Mouse (Mus musculus): Measurements from ENCODE around the gene Acadvl. TPM values are rescaled to one million over a fixed set of nuclear protein-coding genes. Genes with fewer than 3 reads are reported as not detected.

The Acadvl gene
- polyA plus RNA-seq, 1 experiment from 2014 or later, result 58.4 TPM

DNA sequence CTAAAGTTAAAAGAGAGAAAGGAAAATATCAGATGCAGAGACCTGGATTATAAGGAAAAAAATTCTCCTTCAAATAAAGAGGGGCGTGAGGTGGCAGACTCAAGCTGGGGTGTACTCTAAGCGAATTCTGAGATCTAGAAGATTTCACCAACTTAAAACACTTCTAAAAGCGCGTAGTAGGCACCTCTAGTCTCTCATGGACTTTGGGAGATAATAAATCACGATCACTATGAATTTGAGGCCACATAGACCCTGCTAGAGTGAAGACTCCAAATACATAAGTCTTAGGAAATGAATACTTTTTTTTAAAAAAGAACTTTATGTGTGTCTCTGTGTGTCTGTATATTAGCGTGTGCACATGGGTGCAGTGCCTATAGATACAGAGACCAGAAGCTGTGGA is 466 bp upstream of the Acadvl start:
- Histone ChIP-seq H3K4me3 (ENCODE audit: low read length) (peak overlapping the region; percentile 64; the same call in 1 of the 2 replicates), H3K36me3 (ENCODE audit: control insufficient read depth, insufficient read depth, low read length) (peaks cover 29% of the 10 kb centered on the region), H3K4me2 (replicated peaks; ENCODE audit: low read depth, low read length) (peak overlapping the region; percentile 87), H3K4me1 (ENCODE audit: control insufficient read depth, insufficient read depth, low read length) (peaks cover 43% of the 10 kb centered on the region), H3K27ac (ENCODE audit: low read depth, low read length) (no peak overlapping the region), H3K9me3 (ENCODE audit: control insufficient read depth, low read length) (no peaks in the 10 kb centered on the region), H3K9ac (ENCODE audit: low read depth, low read length) (peak overlapping the region; percentile 66; the same call in 1 of the 2 replicates), H3K27me3 (ENCODE audit: control insufficient read depth, insufficient read depth, low read length) (no peaks in the 10 kb centered on the region)
- no peak for ATAC-seq (ENCODE audit: low FRiP score, low TSS enrichment)
- 67% methylated on average over 6 of the region's 6 CpGs for WGBS

DNA sequence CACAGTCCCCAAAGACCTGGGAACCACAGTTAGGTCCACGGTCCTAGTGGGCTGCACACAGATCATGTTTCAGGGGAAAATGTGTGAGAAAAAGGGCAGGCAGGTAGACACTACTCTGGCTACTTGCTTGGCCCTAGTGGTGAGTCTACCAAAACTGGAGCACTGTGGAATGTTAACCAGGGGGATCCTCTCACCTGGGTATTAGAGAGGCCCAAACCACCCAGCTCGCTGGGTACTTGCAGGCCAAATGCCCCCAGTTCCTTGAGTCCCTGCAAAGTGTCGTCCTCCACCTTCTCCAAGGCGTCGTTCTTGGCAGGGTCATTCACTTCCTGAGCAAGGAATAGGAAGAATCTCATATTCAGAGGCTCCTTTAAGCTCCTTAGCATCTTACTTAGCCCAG is 1.2 kb downstream of the Acadvl start:
- peaks cover 27% of the 10 kb centered on the region for H3K4me1 ChIP-seq (ENCODE audit: control insufficient read depth, insufficient read depth, low read length)
- H3K9me3 ChIP-seq (ENCODE audit: control insufficient read depth, low read length), result no peaks in the 10 kb centered on the region
- WGBS, result 50% methylated on average over 5 of the region's 5 CpGs
- H3K27ac ChIP-seq (ENCODE audit: low read depth, low read length), result no peak overlapping the region
- ATAC-seq (ENCODE audit: low FRiP score, low TSS enrichment), result no peak
- H3K9ac ChIP-seq (ENCODE audit: low read depth, low read length), result no peak overlapping the region
- H3K4me3 ChIP-seq (ENCODE audit: low read length), result no peak overlapping the region
- no peak overlapping the region for H3K4me2 ChIP-seq (replicated peaks; ENCODE audit: low read depth, low read length)
- no peaks in the 10 kb centered on the region for H3K27me3 ChIP-seq (ENCODE audit: control insufficient read depth, insufficient read depth, low read length)
- peaks cover 45% of the 10 kb centered on the region for H3K36me3 ChIP-seq (ENCODE audit: control insufficient read depth, insufficient read depth, low read length)

DNA sequence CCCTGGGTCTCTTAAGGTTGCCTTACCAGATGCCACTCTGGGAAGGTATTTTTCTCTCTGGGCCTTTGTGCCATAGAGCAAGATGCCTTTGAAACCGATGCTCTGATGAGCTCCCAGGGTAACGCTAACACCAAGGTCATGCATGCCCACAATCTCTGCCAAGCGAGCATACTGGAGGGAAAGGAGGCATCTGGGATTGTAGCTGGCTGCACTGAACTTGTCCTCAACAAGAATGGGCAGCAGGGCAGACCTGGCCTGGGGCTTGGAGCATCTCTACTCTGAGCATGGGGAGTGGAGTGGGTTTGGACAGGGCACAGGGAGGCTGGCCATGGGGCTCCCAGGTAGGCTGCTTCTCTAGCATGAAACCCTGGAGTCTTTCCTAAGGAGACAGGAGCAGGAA is 1.8 kb downstream of the Acadvl start:
- ATAC-seq (ENCODE audit: low FRiP score, low TSS enrichment), result no peak
- H3K4me1 ChIP-seq (ENCODE audit: control insufficient read depth, insufficient read depth, low read length), result peaks cover 22% of the 10 kb centered on the region
- 88% methylated on average over 3 of the region's 3 CpGs for WGBS
- no peak overlapping the region for H3K9ac ChIP-seq (ENCODE audit: low read depth, low read length)
- peaks cover 52% of the 10 kb centered on the region for H3K36me3 ChIP-seq (ENCODE audit: control insufficient read depth, insufficient read depth, low read length)
- no peak overlapping the region for H3K4me3 ChIP-seq (ENCODE audit: low read length)
- no peak overlapping the region for H3K27ac ChIP-seq (ENCODE audit: low read depth, low read length)
- H3K4me2 ChIP-seq (replicated peaks; ENCODE audit: low read depth, low read length), result no peak overlapping the region
- no peaks in the 10 kb centered on the region for H3K27me3 ChIP-seq (ENCODE audit: control insufficient read depth, insufficient read depth, low read length)
- H3K9me3 ChIP-seq (ENCODE audit: control insufficient read depth, low read length), result no peaks in the 10 kb centered on the region

DNA sequence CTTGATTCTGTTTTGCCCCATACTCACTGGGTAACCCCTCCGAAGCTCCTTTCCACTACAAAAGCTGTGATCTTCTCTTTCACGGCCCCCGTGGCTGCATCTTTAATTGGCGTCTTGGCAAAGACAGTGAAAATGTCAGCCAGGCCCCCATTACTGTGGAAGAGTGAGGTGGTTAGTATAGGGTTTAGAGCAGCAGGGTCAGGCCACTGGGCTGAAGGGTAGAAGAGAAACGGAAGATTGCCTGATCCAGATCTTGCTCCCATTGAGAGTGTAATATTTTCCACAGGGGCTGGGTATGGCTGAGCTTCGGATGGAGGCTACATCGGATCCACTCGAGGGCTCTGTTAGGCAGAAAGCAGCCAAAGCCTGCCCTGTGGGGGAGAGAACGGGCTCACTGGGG is 2.3 kb downstream of the Acadvl start:
- H3K4me3 ChIP-seq (ENCODE audit: low read length), result no peak overlapping the region
- ATAC-seq (ENCODE audit: low FRiP score, low TSS enrichment), result no peak

DNA sequence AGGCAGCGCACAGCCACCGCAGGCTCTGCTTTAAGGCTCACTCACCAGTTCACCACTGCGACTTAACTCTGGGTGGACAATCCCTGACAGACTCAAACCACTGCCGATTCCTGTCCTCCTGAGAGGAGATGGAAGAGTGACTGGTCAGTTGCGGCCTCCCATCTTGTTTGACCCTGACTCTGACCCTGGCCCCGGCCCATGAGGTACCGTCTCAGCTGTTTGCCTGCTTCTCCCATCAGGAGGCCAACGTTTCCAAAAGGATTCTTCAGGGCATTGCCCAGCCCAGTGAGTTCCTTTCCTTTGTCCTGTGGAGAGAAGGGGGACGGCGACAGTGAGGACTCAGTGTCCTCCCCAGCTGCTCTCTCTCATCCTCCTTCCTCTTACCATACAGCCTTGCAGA is 4.2 kb downstream of the Acadvl start:
- H3K4me2 ChIP-seq (replicated peaks; ENCODE audit: low read depth, low read length), result no peak overlapping the region
- 88% methylated on average over 10 of the region's 10 CpGs for WGBS
- no peak overlapping the region for H3K27ac ChIP-seq (ENCODE audit: low read depth, low read length)
- no peaks in the 10 kb centered on the region for H3K27me3 ChIP-seq (ENCODE audit: control insufficient read depth, insufficient read depth, low read length)
- no peak for ATAC-seq (ENCODE audit: low FRiP score, low TSS enrichment)
- H3K36me3 ChIP-seq (ENCODE audit: control insufficient read depth, insufficient read depth, low read length), result peaks cover 76% of the 10 kb centered on the region
- H3K4me1 ChIP-seq (ENCODE audit: control insufficient read depth, insufficient read depth, low read length), result peaks cover 10% of the 10 kb centered on the region
- H3K9ac ChIP-seq (ENCODE audit: low read depth, low read length), result no peak overlapping the region
- no peaks in the 10 kb centered on the region for H3K9me3 ChIP-seq (ENCODE audit: control insufficient read depth, low read length)
- no peak overlapping the region for H3K4me3 ChIP-seq (ENCODE audit: low read length)

More for the DNA sequence above, 2.3 kb downstream of the Acadvl start:
- Histone ChIP-seq H3K9me3 (ENCODE audit: control insufficient read depth, low read length) (no peaks in the 10 kb centered on the region), H3K9ac (ENCODE audit: low read depth, low read length) (no peak overlapping the region), H3K36me3 (ENCODE audit: control insufficient read depth, insufficient read depth, low read length) (peaks cover 57% of the 10 kb centered on the region), H3K27ac (ENCODE audit: low read depth, low read length) (no peak overlapping the region), H3K27me3 (ENCODE audit: control insufficient read depth, insufficient read depth, low read length) (no peaks in the 10 kb centered on the region), H3K4me2 (replicated peaks; ENCODE audit: low read depth, low read length) (no peak overlapping the region), H3K4me1 (ENCODE audit: control insufficient read depth, insufficient read depth, low read length) (peaks cover 21% of the 10 kb centered on the region)
- WGBS, result 88% methylated on average over 9 of the region's 9 CpGs

DNA sequence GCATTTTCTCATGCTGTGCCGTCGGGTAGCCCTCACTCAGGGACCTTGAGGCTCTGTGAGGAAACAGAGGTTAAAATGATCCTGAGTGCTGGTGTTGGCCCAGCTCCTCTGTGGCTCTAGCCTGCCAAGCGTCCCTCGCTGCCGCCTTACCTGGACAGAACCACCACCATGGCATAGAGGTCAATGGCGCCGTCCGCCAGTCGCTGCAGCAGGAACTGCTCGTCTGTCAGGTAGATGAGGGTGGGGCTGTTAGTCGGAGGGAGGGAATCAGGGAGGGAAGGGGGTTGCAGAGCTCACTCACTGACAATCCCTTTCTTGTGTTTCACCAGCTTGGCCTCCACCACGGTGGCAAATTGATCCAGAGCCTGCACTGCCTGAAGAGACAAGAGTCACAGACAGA is 4.7 kb downstream of the Acadvl start:
- H3K9me3 ChIP-seq (ENCODE audit: control insufficient read depth, low read length), result no peaks in the 10 kb centered on the region
- WGBS, result 83% methylated on average over 12 of the region's 12 CpGs
- H3K27me3 ChIP-seq (ENCODE audit: control insufficient read depth, insufficient read depth, low read length), result no peaks in the 10 kb centered on the region
- no peak overlapping the region for H3K27ac ChIP-seq (ENCODE audit: low read depth, low read length)
- no peak for ATAC-seq (ENCODE audit: low FRiP score, low TSS enrichment)
- peaks cover 80% of the 10 kb centered on the region for H3K36me3 ChIP-seq (ENCODE audit: control insufficient read depth, insufficient read depth, low read length)
- H3K4me1 ChIP-seq (ENCODE audit: control insufficient read depth, insufficient read depth, low read length), result peaks cover 8% of the 10 kb centered on the region
- H3K4me2 ChIP-seq (replicated peaks; ENCODE audit: low read depth, low read length), result no peak overlapping the region
- H3K9ac ChIP-seq (ENCODE audit: low read depth, low read length), result no peak overlapping the region
- no peak overlapping the region for H3K4me3 ChIP-seq (ENCODE audit: low read length)

DNA sequence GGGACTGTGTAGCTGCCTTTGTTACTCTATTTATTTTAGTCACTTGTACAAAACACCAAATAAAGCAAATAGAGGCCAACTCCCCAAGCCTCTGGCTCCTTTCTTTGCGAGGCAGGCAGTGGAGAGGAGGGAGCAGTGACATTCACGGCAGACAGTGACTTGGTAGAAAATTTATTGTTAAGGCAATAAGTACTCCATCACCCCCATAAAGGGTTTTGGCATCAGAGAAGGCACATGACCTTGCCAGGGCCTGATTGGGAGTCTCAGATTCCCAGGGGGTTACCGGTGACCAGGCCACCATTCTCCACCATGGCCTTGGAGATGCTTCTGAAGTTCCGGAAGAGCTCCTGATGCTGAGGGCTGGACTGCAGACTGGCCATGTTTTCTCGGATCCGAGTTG is 5.2 kb downstream of the Acadvl start:
- ATAC-seq (ENCODE audit: low FRiP score, low TSS enrichment), result no peak
- H3K36me3 ChIP-seq (ENCODE audit: control insufficient read depth, insufficient read depth, low read length), result peaks cover 86% of the 10 kb centered on the region
- no peak overlapping the region for H3K4me2 ChIP-seq (replicated peaks; ENCODE audit: low read depth, low read length)
- 82% methylated on average over 6 of the region's 6 CpGs for WGBS
- H3K9ac ChIP-seq (ENCODE audit: low read depth, low read length), result no peak overlapping the region
- no peak overlapping the region for H3K4me3 ChIP-seq (ENCODE audit: low read length)
- H3K4me1 ChIP-seq (ENCODE audit: control insufficient read depth, insufficient read depth, low read length), result peaks cover 5% of the 10 kb centered on the region
- H3K27me3 ChIP-seq (ENCODE audit: control insufficient read depth, insufficient read depth, low read length), result no peaks in the 10 kb centered on the region
- H3K9me3 ChIP-seq (ENCODE audit: control insufficient read depth, low read length), result no peaks in the 10 kb centered on the region
- H3K27ac ChIP-seq (ENCODE audit: low read depth, low read length), result no peak overlapping the region

DNA sequence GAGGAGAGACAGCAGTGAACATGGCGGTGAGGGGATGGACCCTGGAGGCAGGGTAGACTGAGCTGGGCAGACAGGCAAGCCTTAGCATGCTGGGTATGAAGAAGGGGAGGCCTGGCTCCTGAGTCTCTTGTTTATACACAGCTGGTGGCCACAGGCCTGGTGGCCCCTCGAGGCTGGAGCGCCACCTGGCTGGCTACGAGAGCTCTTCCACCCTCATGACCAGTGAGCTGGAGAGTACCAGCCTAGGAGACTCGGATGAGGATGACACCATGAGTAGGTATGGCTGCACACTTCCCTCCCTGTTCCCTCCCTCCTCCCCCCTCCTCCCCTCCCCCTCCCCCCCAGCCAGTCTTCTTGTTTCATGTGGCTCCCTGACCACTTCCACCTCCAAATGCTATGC is 9.7 kb downstream of the Acadvl start:
- Histone ChIP-seq H3K4me3 (ENCODE audit: low read length) (no peak overlapping the region), H3K36me3 (ENCODE audit: control insufficient read depth, insufficient read depth, low read length) (peaks cover 59% of the 10 kb centered on the region), H3K27ac (ENCODE audit: low read depth, low read length) (no peak overlapping the region), H3K27me3 (ENCODE audit: control insufficient read depth, insufficient read depth, low read length) (no peaks in the 10 kb centered on the region), H3K4me1 (ENCODE audit: control insufficient read depth, insufficient read depth, low read length) (peaks cover 23% of the 10 kb centered on the region), H3K4me2 (replicated peaks; ENCODE audit: low read depth, low read length) (no peak overlapping the region), H3K9ac (ENCODE audit: low read depth, low read length) (no peak overlapping the region), H3K9me3 (ENCODE audit: control insufficient read depth, low read length) (no peaks in the 10 kb centered on the region)
- no peak for ATAC-seq (ENCODE audit: low FRiP score, low TSS enrichment)
- 65% methylated on average over 5 of the region's 5 CpGs for WGBS

DNA sequence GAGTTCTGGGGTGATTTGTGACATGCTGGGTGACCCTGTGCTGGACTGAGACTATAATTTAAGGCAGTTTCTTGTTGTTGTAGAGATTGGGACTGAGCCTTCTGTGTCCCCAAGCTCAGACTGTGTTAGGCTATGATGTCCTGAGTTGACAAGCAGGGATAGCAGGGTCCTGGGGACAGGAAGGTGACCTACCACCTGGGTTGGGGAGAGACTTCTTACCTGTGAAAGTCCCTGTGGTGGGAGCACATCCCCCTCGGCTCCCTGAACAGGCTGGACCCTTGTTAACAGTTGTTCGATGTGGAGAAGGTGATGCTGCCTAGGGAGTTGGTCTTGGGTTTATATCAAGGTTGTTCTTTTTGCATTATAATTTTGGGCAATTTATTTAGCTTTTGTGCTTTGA is 12.7 kb downstream of the Acadvl start:
- Histone ChIP-seq H3K4me2 (replicated peaks; ENCODE audit: low read depth, low read length) (peak overlapping the region; percentile 85; the same call in 1 of the 2 replicates), H3K27me3 (ENCODE audit: control insufficient read depth, insufficient read depth, low read length) (no peaks in the 10 kb centered on the region), H3K27ac (ENCODE audit: low read depth, low read length) (no peak overlapping the region), H3K4me1 (ENCODE audit: control insufficient read depth, insufficient read depth, low read length) (peaks cover 29% of the 10 kb centered on the region), H3K36me3 (ENCODE audit: control insufficient read depth, insufficient read depth, low read length) (peaks cover 55% of the 10 kb centered on the region), H3K4me3 (ENCODE audit: low read length) (no peak overlapping the region), H3K9ac (ENCODE audit: low read depth, low read length) (no peak overlapping the region), H3K9me3 (ENCODE audit: control insufficient read depth, low read length) (no peaks in the 10 kb centered on the region)
- ATAC-seq (ENCODE audit: low FRiP score, low TSS enrichment), result no peak
- WGBS, result 87% methylated on average over 2 of the region's 2 CpGs
